Mouse (Mus musculus) ES-Bruce4 (cell line): Measurements from ENCODE around the gene Smg9.

Experiments used
- CTCF ChIP-seq: IDR thresholded peaks from one replicate; pipeline ENCODE4 v1.8.1; 2011; ENCODE audit warnings: low read depth, low read length
- EP300 ChIP-seq: IDR thresholded peaks from 2 replicates; pipeline ENCODE4 v1.6.1; 2011; ENCODE audit warnings: low read depth, low read length; ENCODE audit not compliant: insufficient read depth
- POLR2A ChIP-seq: IDR thresholded peaks from one replicate; pipeline ENCODE4 v1.8.1; 2011; ENCODE audit warnings: low read length; ENCODE audit not compliant: insufficient read depth

- TF ChIP-seq POLR2A (no peak), CTCF (no peak), EP300 (no peak)
These were observed 16.6 kb upstream of the Smg9 start for GRCm38 (mm10) chr7:24382730-24383372.
